Mouse (Mus musculus): ENCODE data around the gene Frmd4a. TPM values are rescaled to one million over a fixed set of nuclear protein-coding genes. Genes with fewer than 3 reads are reported as not detected.

The Frmd4a gene
- total and polyA plus RNA-seq, 2 experiments from 2014 or later: 42.5 to 60.2 TPM

- Histone ChIP-seq H3K27me3 (ENCODE audit: insufficient read depth, low read length) (no peaks in the 10 kb centered on the region), H3K27ac (ENCODE audit: low read depth, low read length) (no peak overlapping the region), H3K4me1 (ENCODE audit: insufficient read depth, low read length) (peaks cover 18% of the 10 kb centered on the region), H3K36me3 (ENCODE audit: insufficient read depth, low read length) (peaks cover 6% of the 10 kb centered on the region), H3K4me3 (ENCODE audit: low read depth, low read length) (no peak overlapping the region), H3K4me2 (ENCODE audit: low read depth, low read length, poor library complexity, severe bottlenecking) (no peak overlapping the region), H3K9ac (replicated peaks; ENCODE audit: low read length, poor library complexity, severe bottlenecking) (0 out of 2 replicates have a peak overlapping the region, but pooled peaks have one; percentile 14), H3K9me3 (ENCODE audit: low read length) (no peaks in the 10 kb centered on the region)
- no peak for TF ChIP-seq CTCF (IDR thresholded peaks at IDR 0.05)
- ATAC-seq (ENCODE audit: low FRiP score) (0 out of 2 replicates have a peak, but pooled peaks have one; percentile 32), DNase-seq (ENCODE audit: low spot score) (no peak)
- 21% methylated on average over 11 of the region's 11 CpGs for WGBS
These were observed 524.5 kb downstream of the Frmd4a start for GRCm38 (mm10) chr2:4541844-4542628.

DNA sequence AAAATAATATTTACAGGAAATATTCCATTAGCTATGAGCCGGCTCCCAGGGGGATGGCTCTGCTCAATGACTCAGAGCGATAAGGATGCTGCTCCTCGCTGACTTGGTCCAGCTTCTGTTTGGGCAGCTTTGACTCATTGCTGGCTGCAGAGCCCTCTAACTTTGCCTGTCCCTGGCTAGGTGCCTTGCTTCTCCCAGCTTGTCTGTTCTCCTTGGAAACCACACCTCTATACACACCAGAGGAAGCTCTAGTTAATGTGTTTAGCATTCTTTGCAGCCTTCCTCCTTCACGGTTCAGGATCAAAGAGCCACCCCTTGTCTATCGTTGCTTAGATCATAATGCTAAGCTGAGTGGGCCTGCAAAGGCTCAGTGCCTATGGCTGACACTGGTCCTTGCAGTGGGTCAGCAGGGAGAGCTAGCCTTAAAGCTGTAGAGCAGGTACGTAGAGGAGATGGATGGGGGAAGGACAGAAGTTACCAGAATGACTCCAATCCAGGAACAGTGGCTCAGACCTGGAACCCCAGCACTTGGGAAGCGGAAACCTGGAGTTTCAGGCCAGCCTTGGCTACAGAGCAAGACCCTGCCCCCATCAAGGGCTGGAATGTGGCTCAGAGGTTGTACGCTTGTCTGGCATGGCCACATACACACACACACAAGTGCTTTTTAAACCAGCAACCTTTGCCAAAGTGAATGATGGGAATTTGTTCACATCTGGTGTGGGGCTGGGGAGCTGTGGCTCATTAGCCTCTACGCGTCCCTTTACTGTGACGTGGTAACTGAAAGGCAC is 525.3 kb downstream of the Frmd4a start:
- H3K4me3 ChIP-seq (ENCODE audit: low read depth, low read length): no peak overlapping the region
- H3K36me3 ChIP-seq (ENCODE audit: insufficient read depth, low read length): peaks cover 3% of the 10 kb centered on the region
- ATAC-seq (ENCODE audit: low FRiP score) (no peak), DNase-seq (ENCODE audit: low spot score) (peak; percentile 35)
- WGBS: 36% methylated on average over 11 of the region's 11 CpGs
- 0 out of 2 replicates have a peak overlapping the region, but pooled peaks have one; percentile 24 for H3K9ac ChIP-seq (replicated peaks; ENCODE audit: low read length, poor library complexity, severe bottlenecking)
- peak overlapping the region; percentile 18; the same call in 1 of the 2 replicates for H3K27ac ChIP-seq (ENCODE audit: low read depth, low read length)
- no peak overlapping the region for H3K4me2 ChIP-seq (ENCODE audit: low read depth, low read length, poor library complexity, severe bottlenecking)
- TF ChIP-seq CTCF (IDR thresholded peaks at IDR 0.05): no peak
- no peaks in the 10 kb centered on the region for H3K27me3 ChIP-seq (ENCODE audit: insufficient read depth, low read length)
- H3K9me3 ChIP-seq (ENCODE audit: low read length): no peaks in the 10 kb centered on the region
- H3K4me1 ChIP-seq (ENCODE audit: insufficient read depth, low read length): peaks cover 18% of the 10 kb centered on the region

GRCm38 (mm10) chr2:4543417-4543775 is 525.9 kb downstream of the Frmd4a start:
- Histone ChIP-seq H3K9ac (replicated peaks; ENCODE audit: low read length, poor library complexity, severe bottlenecking) (no peak overlapping the region), H3K27ac (ENCODE audit: low read depth, low read length) (0 out of 2 replicates have a peak overlapping the region, but pooled peaks have one; percentile 14), H3K4me2 (ENCODE audit: low read depth, low read length, poor library complexity, severe bottlenecking) (no peak overlapping the region), H3K27me3 (ENCODE audit: insufficient read depth, low read length) (no peaks in the 10 kb centered on the region), H3K9me3 (ENCODE audit: low read length) (no peaks in the 10 kb centered on the region), H3K4me1 (ENCODE audit: insufficient read depth, low read length) (peaks cover 18% of the 10 kb centered on the region), H3K36me3 (ENCODE audit: insufficient read depth, low read length) (no peaks in the 10 kb centered on the region; the same call in none of the 2 replicates), H3K4me3 (ENCODE audit: low read depth, low read length) (no peak overlapping the region)
- TF ChIP-seq CTCF (IDR thresholded peaks at IDR 0.05): no peak
- ATAC-seq (ENCODE audit: low FRiP score) (no peak), DNase-seq (ENCODE audit: low spot score) (no peak)
- 9% methylated on average over 1 of the region's 1 CpGs for WGBS

DNA sequence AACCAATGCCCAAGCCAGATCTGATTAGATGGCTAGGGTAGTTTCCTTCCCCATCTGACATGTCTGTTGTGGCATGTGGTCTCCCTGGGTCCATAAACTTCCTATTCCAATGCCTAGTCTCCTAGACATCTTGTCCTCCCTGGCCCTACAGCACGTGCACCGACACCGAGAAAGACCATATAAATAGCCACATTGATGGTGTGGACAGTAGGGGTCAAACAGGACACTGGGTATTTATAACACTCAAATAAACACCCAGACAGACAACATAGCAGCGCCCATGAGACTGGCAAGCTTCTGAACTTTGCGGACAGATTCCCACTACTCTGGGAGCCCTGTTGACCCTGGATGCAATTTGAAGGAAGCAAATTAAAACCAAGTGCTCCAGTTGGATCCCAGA is 526.8 kb downstream of the Frmd4a start:
- 84% methylated on average over 5 of the region's 5 CpGs for WGBS
- no peak for ATAC-seq (ENCODE audit: low FRiP score)
- DNase-seq (ENCODE audit: low spot score): no peak

DNA sequence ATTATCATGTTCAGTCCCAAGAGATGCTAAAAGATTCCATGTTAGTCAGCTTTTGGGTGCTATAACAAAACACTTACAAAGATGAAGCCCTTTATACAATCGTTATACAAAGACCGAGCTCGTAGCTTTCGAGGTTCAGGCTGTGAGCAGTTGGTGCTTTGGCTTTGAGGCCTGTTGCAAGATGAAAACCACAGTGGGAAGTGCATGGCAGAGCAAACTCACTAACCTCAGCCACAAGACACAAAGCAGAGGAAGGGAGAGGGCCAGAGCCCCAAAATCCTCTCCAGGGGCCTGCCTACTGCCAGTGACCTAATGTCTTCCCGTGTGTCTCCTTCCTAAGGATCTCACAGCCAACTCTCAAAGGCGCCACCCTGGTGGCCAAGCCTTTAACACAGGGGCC is 527.7 kb downstream of the Frmd4a start:
- no peak for DNase-seq (ENCODE audit: low spot score)
- Histone ChIP-seq H3K36me3 (ENCODE audit: insufficient read depth, low read length) (0 out of 2 replicates have a peak, but pooled peaks cover 4% of the 10 kb centered on the region), H3K27me3 (ENCODE audit: insufficient read depth, low read length) (no peaks in the 10 kb centered on the region), H3K4me2 (ENCODE audit: low read depth, low read length, poor library complexity, severe bottlenecking) (no peak overlapping the region), H3K4me3 (ENCODE audit: low read depth, low read length) (no peak overlapping the region), H3K9me3 (ENCODE audit: low read length) (no peaks in the 10 kb centered on the region), H3K27ac (ENCODE audit: low read depth, low read length) (0 out of 2 replicates have a peak overlapping the region, but pooled peaks have one; percentile 18), H3K4me1 (ENCODE audit: insufficient read depth, low read length) (peaks cover 18% of the 10 kb centered on the region), H3K9ac (replicated peaks; ENCODE audit: low read length, poor library complexity, severe bottlenecking) (no peak overlapping the region)
- WGBS: 76% methylated on average over 6 of the region's 6 CpGs
- no peak for ATAC-seq (ENCODE audit: low FRiP score)
- no peak for TF ChIP-seq CTCF (IDR thresholded peaks at IDR 0.05)

More for the DNA sequence above, 526.8 kb downstream of the Frmd4a start:
- TF ChIP-seq CTCF (IDR thresholded peaks at IDR 0.05): no peak
- Histone ChIP-seq H3K4me2 (ENCODE audit: low read depth, low read length, poor library complexity, severe bottlenecking) (no peak overlapping the region), H3K9ac (replicated peaks; ENCODE audit: low read length, poor library complexity, severe bottlenecking) (no peak overlapping the region), H3K36me3 (ENCODE audit: insufficient read depth, low read length) (no peaks in the 10 kb centered on the region; the same call in 1 of the 2 replicates), H3K4me3 (ENCODE audit: low read depth, low read length) (no peak overlapping the region), H3K27ac (ENCODE audit: low read depth, low read length) (no peak overlapping the region), H3K27me3 (ENCODE audit: insufficient read depth, low read length) (no peaks in the 10 kb centered on the region), H3K4me1 (ENCODE audit: insufficient read depth, low read length) (peaks cover 18% of the 10 kb centered on the region), H3K9me3 (ENCODE audit: low read length) (no peaks in the 10 kb centered on the region)

All from midbrain, postnatal 0 days (tissue).